Mouse (Mus musculus): ENCODE data around the gene Trim69. TPM values are rescaled to one million over a fixed set of nuclear protein-coding genes. Genes with fewer than 3 reads are reported as not detected.
"Not testable (repeated sequence)": the region's sequence is repeated elsewhere in the genome, so short reads cannot be mapped to it uniquely, and the experiment has no call there.

Gene Trim69
- total RNA-seq, 2 experiments from 2014 or later = not detected

DNA sequence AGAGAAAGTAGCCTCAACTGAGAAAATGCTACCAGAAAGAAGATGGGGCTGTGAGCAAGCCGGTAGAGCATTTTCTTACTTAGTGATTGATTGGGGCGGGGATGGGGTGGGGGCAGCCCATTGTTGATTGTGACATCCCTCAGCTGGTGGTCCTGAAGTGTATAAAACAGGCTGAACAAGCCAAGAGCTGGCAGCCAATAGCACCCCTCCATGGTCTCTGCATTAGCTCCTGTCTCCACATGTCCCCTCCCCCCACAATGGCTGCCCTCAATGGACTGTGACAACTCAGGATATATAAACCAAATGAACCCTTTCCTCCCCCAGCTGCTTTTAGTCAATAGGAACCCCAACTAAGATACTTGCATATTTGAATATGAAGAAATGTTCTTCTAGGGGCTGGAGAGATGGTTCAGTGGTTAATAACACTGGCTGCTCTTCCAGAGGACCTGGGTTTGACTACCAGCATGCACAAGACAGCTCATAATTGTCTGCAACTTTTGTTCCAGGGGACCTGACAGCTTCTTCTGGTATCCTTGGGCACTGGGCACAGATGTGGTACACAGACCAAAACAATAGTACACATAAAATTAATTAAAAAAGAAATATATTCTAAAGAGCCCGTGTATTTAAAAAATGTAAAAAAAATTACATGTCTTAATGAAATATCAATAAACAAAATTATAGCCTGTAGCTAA is 50.2 kb downstream of the Trim69 start:
- no peak for DNase-seq

DNA sequence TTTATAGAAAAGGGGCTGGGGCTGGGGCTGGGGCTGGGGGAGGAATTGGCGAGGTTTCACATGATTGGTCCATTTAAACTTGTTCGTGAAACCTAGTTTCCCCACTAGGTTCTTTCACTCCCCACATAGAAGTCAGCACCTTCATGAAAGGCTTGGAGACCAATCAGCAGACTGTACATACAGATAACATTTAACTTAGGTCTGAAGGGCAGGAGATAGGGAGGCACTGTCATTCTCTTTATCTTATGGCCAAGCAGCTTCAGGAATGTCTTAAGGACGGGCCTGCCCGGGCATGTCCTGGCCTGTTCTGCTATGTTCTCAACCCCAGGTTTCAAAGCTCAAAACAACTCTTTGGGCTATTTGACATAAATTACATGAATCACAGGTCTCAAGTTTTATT is 56.6 kb downstream of the Trim69 start:
- DNase-seq = not testable (repeated sequence)

- DNase-seq = no peak
Measured at GRCm38 (mm10) chr2:122218234-122218633, 57.7 kb downstream of the Trim69 start.

DNA sequence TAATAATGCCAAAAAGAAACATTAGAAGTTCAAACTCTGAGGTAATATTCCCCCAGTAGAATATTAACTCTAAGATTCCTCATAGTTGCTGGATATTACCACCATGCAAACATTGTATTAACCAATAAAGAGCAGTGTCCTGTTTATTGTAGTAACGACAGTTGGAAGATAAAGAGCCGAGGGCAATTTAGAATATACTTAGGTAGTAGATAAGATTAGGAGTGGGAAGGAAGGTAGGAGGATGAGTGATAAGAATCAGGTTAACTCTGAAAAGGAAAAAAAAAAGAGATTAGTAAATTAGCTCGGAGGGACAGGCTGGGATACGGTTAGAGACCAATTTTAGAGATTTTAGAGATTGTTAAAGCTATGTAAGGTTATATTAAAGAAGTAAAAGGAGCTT is 60.9 kb downstream of the Trim69 start:
- no peak for DNase-seq

DNA sequence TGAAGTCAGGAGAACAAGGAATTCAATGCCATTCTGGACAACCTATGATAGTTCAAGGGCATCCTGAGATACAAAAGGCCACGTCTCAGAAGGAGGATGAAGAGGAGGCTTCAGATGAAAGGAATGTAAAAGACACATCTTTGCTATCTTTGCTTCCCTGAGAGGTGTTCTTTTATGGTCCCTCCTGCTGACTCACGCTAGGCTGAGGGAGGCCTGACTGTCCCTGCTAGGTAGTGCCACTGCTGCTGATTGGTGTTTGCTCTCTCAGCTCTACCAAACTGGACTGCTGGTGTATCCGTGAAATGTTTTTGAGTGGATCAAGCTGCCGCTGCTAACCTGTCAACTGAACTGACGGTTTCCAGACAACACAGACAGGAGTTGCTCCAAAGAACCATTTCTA is 61.3 kb downstream of the Trim69 start:
- no peak for DNase-seq

DNA sequence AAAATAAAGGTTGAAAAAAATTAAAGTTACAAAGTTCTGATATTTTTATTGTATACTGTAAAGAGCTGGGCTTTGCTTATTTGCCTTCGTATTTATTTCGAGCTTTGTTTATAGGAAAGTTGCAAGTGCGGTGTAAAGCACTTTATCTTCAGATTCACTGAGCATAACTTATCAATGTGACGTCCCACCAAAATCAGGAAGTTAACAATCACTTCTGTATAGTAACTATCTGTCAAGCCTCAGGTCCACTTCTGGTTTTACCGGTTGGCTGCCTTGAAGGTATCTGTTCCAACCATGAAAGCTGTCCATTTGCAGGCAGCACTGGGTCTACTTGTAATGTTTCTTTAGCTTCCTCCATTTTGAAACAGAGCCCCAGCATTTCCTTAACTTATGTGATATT is 61.8 kb downstream of the Trim69 start:
- DNase-seq = no peak

DNA sequence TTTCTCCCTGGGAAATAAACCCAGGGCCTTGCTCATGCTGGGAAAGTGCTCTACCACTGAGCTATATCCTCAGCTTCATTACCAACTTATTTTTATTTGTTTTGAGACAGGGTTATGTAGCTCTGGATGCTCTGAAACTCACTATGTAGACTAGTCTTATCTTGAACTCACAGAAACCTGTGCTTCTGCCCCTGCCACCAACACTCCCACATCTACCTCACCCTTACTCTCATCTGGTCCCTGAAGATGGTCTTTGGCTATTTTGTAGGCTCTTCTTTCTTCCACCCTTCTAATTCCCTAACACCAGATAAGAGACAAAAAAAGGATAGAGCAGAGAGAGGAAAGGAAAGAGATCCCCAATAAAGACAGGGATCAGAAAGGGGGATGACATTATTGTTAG is 63.2 kb downstream of the Trim69 start:
- no peak for DNase-seq

Other genes with a start within 250 kb of the Trim69 start
- 1 to 10 TPM; 7.2 to 7.6 TPM for gene Ctdspl2, start 204.7 kb upstream of the Trim69 start, total RNA-seq (2021)
- under 1 TPM in 1 of 2 experiments, not detected in 1; 0.15 TPM for gene Mageb3, start 204.6 kb upstream of the Trim69 start, total RNA-seq (2021)
- gene Eif3j1, start 132.2 kb upstream of the Trim69 start, total RNA-seq (2021) = 10 to 100 TPM; 24.1 to 24.8 TPM
- 1 to 10 TPM; 5.0 to 5.6 TPM for gene Spg11, start 42.3 kb upstream of the Trim69 start, total RNA-seq (2021)
- 100 to 1,000 TPM in 1 of 2 experiments, 10 to 100 TPM in 1; 61.7 to 111 TPM for gene B2m, start 13.0 kb upstream of the Trim69 start, total RNA-seq (2021)
- not detected for gene Patl2, start 25.5 kb downstream of the Trim69 start, total RNA-seq (2021)
- gene Terb2, start 25.6 kb downstream of the Trim69 start, total RNA-seq (2021) = not detected
- 10 to 100 TPM; 37.8 to 39.9 TPM for gene Sord, start 74.0 kb downstream of the Trim69 start, total RNA-seq (2021)
- gene Duox2, start 137.7 kb downstream of the Trim69 start, total RNA-seq (2021) = under 1 TPM; 0.08 to 0.16 TPM
- not detected for gene Duoxa2, start 138.2 kb downstream of the Trim69 start, total RNA-seq (2021)
- 1 to 10 TPM in 1 of 2 experiments, under 1 TPM in 1; 0.95 to 1.1 TPM for gene Duoxa1, start 153.0 kb downstream of the Trim69 start, total RNA-seq (2021)
- gene Duox1, start 155.0 kb downstream of the Trim69 start, total RNA-seq (2021) = under 1 TPM; 0.46 to 0.72 TPM
- 1 to 10 TPM; 2.0 to 2.7 TPM for gene Shf, start 208.5 kb downstream of the Trim69 start, total RNA-seq (2021)